Mouse (Mus musculus) lung, embryonic 14.5 days (tissue): ENCODE results near the gene Mrpl18. TPM values are rescaled to one million over a fixed set of nuclear protein-coding genes. Genes with fewer than 3 reads are reported as not detected.
A peak's percentile ranks its signal among the peaks of the same experiment; 100 is the strongest.
"Not testable (repeated sequence)": the region's sequence is repeated elsewhere in the genome, so short reads cannot be mapped to it uniquely, and the experiment has no call there.

Experiments
- ATAC-seq: fragments of 200-750 bp; cut with Nextera tagmentation; 2 replicates; pipeline ENCODE4 v1.8.0; 2017; ENCODE audit warnings: mild to moderate bottlenecking, moderate TSS enrichment, moderate library complexity; ENCODE audit not compliant: insufficient read depth
- DNase-seq: peaks from one replicate; pipeline ENCODE4 v3.0.0-alpha.2; 2015
- H3K27ac ChIP-seq: fragments of 300-500 bp; sonication (generic); 2 replicates; pipeline ENCODE4 v1.5.1; 2014; ENCODE audit warnings: low read depth, mild to moderate bottlenecking, moderate library complexity
- H3K27me3 ChIP-seq: fragments of 300-500 bp; sonication (generic); 2 replicates; pipeline ENCODE4 v1.6.1; 2014; ENCODE audit warnings: low read length, control low read depth; ENCODE audit not compliant: insufficient read depth
- H3K36me3 ChIP-seq: fragments of 300-500 bp; sonication (generic); 2 replicates; pipeline ENCODE4 v1.6.1; 2014; ENCODE audit warnings: control low read depth; ENCODE audit not compliant: insufficient read depth
- H3K4me1 ChIP-seq: fragments of 300-500 bp; sonication (generic); 2 replicates; pipeline ENCODE4 v1.6.1; 2014; ENCODE audit warnings: antibody characterized with exemption, control low read depth; ENCODE audit not compliant: insufficient read depth
- H3K4me2 ChIP-seq: fragments of 300-500 bp; sonication (generic); 2 replicates; pipeline ENCODE4 v1.6.1; 2014; ENCODE audit warnings: mild to moderate bottlenecking
- H3K4me3 ChIP-seq: fragments of 300-500 bp; sonication (generic); 2 replicates; pipeline ENCODE4 v1.5.1; 2014; ENCODE audit warnings: low read depth, low read length
- H3K9ac ChIP-seq: fragments of 300-500 bp; sonication (generic); 2 replicates; pipeline ENCODE4 v1.6.1; 2014
- H3K9me3 ChIP-seq: fragments of 300-500 bp; sonication (generic); 2 replicates; pipeline ENCODE4 v1.6.1; 2016; ENCODE audit warnings: low read depth, low read length, control low read depth
- CTCF ChIP-seq: IDR thresholded peaks from 2 replicates; pipeline ENCODE4 v1.5.1; 2016; ENCODE audit warnings: antibody characterized with exemption, low read depth
- WGBS: fragments of 180-500 bp; shearing (Covaris S2); extraction: QIAGEN DNeasy Blood & Tissue Kit; methylation state at CpG from one replicate; pipeline ENCODE4 v1.1.7; 2014; 5-methylcytosine and 5-hydroxymethylcytosine counted together
- polyA plus RNA-seq: library from polyadenylated mRNA; unstranded; fragments of >200 nt; fragmentation: Nextera tagmentation; extraction: Ambion mirVana; gene quantifications from 2 replicates; pipeline ENCODE4 v1.2.1, GENCODE M21; 2014

Gene Mrpl18
- polyA plus RNA-seq, 1 experiment from 2014 or later: 150 TPM

DNA sequence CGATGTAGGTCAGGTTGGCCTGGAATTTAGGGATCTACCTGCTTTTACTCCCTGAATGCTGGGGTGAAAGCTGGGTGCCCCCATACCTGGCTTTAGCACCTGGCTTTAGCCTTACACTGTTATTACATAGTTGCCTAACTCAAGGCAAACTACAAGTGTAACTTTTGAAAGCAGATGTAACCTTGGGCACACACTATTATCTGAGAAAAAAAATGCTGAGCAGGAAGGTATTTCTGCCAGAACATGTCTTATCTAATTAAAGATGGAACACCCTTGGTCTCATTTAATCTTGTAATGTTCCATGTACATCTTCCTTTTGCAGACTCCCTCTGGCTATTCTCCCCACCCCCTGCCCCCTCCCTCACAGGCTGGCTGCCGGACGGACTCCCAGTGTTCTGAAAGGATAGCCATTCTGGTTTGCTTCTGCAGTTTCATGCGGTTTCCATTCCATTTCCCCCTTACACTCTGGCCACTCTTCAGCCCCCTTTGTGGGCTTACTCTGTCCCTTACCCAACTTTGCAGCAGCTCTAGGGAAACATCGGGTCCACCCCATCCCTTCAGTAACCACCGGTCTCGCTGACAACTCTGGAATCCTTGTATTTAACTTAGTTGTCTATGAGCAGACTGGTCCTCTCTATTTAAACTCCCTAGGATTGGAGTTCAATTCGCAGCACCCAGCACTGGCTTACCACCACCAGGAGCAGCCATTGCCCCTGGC is 25.6 kb upstream of the Mrpl18 start:
- H3K27ac ChIP-seq: no peak overlapping the region
- no peak overlapping the region for H3K4me3 ChIP-seq
- H3K9me3 ChIP-seq: no peaks in the 10 kb centered on the region
- 0 out of 2 replicates have a peak, but pooled peaks cover 3% of the 10 kb centered on the region for H3K4me1 ChIP-seq
- H3K36me3 ChIP-seq: peaks cover 38% of the 10 kb centered on the region
- WGBS: 72% methylated on average over 8 of the region's 8 CpGs
- no peak for ATAC-seq
- no peak for DNase-seq
- H3K27me3 ChIP-seq: no peaks in the 10 kb centered on the region
- no peak overlapping the region for H3K9ac ChIP-seq
- H3K4me2 ChIP-seq: no peak overlapping the region
- no peak for TF ChIP-seq CTCF

DNA sequence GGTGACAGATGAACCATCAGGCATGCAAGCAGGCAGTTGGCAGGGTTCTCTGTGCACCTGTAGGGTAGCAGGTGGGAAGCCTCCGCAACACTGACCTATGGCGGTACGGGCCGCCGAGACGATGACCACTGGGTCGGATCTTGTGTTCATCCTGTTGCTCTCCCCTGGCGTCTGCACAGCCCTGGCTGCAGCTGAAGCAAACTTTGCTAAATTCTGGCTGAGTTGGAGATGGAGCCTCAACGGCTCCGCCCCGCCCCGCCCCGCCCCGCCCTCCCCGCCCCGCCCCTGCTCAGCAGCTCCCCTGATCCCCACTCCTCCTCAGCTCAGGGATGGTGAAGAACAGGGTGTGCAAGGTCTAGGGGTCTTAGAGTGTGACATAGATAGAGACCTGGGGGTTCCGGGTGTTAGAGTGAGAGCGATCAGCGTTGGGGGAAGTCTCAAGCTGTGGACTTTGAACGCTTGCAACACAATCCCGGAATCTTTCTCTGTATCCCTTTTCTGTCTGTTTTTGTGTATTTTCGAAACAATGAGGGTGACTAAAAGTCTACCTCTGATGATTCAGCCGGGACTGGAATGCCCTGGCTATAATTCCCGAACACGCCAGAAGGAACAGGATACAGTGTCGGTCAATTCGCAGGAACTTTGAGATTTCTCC is 24.1 kb upstream of the Mrpl18 start, which contains the start of gene Acat3:
TSS of gene Acat3 (minus strand) at position 450 of the 655 bp plus-strand sequence.
- WGBS: 11% methylated on average over 27 of the region's 27 CpGs
- H3K9ac ChIP-seq: no peak within 1 kb of the TSS
- DNase-seq: peak; percentile 54

DNA sequence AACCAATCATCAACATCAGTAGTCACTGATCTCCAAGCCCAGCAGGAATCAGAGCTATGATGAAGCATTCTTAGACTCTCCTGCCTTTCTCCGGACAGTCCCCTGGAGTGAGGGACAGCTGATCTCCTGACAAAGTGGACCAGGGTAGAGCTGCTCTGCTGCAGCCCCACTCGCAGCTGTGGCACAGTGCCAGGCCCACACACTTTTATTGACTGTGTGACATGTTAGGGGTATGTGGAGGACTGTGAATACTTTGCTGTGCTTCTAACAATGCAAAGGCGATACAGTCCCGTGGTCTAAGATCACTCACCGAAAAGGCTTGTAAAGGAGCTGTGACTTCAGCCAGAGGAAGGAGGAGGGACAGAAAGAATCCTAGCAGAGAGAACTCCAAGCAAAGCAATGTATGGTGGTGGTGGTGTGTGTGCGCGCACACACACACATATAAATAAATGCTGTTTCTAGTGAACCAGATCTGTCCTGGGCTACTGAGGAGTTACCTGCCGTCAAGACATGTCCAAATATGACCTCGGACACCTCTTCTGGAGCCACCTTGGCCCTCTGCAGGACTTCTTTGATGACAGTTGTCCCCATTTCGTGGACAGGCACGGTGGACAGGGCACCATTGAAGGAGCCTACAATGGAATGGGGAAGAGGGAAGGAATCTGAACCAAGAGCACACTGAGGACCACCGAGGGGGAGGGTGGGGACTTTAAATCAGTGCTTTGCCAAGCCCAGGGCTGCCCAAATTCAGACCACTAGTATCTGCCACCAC is 23.4 kb upstream of the Mrpl18 start:
- H3K9ac ChIP-seq: not testable (repeated sequence)
- 43% methylated on average over 2 of the region's 12 CpGs for WGBS

More for the DNA sequence above, 24.1 kb upstream of the Mrpl18 start, which contains the start of gene Acat3:
- TF ChIP-seq CTCF: no peak
- Histone ChIP-seq H3K27ac (no peak within 1 kb of the TSS), H3K4me2 (peak within 1 kb of the TSS; percentile 57), H3K36me3 (peaks cover 27% of the 10 kb centered on the region), H3K9me3 (no peaks in the 10 kb centered on the region), H3K27me3 (no peaks in the 10 kb centered on the region), H3K4me1 (0 out of 2 replicates have a peak, but pooled peaks cover 3% of the 10 kb centered on the region), H3K4me3 (peak within 1 kb of the TSS; percentile 17; the same call in 1 of the 2 replicates)
- peak; percentile 87 for ATAC-seq

DNA sequence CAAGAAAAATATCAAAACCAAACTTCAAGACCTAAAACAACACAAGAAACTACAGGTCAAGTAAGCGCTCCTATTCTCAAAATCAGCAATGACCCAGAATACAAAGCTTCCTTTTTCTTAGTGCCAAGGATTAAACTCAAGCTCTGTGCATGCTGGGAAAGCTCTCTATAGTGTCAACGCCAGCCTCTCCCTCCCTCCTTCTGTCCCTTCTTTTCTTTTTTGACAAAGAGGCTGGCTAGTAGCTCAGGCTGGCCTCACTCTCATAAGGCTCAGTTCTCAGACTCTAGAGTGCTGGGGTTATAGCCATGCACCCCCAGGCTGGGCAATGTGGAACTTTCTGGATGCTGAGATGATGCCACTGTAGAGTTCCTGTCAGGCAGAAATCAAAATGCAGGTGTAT is 21.9 kb upstream of the Mrpl18 start:
- Histone ChIP-seq H3K4me1 (0 out of 2 replicates have a peak, but pooled peaks cover 3% of the 10 kb centered on the region), H3K27me3 (no peaks in the 10 kb centered on the region), H3K4me3 (no peak overlapping the region), H3K9me3 (no peaks in the 10 kb centered on the region), H3K27ac (no peak overlapping the region), H3K4me2 (no peak overlapping the region), H3K36me3 (peaks cover 9% of the 10 kb centered on the region), H3K9ac (no peak overlapping the region)
- no peak for TF ChIP-seq CTCF
- no peak for DNase-seq
- ATAC-seq: no peak
- 56% methylated on average over 2 of the region's 2 CpGs for WGBS

More for the DNA sequence above, 23.4 kb upstream of the Mrpl18 start:
- Histone ChIP-seq H3K36me3 (peaks cover 20% of the 10 kb centered on the region), H3K4me2 (peak overlapping the region; percentile 57), H3K4me3 (peak overlapping the region; percentile 17; the same call in 1 of the 2 replicates)
- H3K9me3 ChIP-seq, H3K27ac ChIP-seq, DNase-seq, H3K4me1 ChIP-seq, H3K27me3 ChIP-seq: not testable (repeated sequence)
- peak; percentile 42; the same call in 1 of the 2 replicates for ATAC-seq

DNA sequence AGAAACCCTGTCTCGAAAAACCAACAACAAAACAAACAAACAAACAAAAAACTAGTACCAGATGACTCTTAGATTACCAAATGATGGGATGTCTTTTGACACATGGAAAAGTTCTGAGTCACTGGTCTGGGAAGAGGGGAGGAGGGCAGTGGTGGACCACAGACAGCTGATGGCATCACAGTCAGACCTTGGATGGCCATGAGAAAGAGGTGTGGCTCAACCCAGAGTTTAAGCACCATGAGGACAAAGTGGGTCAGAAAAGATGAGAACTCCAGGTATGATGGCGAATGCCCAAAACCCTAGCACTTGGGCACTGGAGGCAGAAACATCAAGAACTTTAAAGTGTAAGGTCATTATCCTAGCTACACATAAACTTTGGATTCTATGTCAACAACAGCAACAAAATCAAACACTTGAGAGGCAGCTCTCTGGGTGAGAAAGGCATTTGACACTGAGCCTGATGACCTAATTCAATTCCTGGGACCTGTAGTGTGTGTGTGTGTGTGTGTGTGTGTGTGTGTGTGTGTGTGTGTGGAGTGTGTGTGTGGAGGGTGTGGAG is 21.3 kb upstream of the Mrpl18 start:
- no peak for DNase-seq
- H3K4me3 ChIP-seq: no peak overlapping the region
- TF ChIP-seq CTCF: no peak
- no peaks in the 10 kb centered on the region for H3K9me3 ChIP-seq
- 64% methylated on average over 2 of the region's 2 CpGs for WGBS
- no peak overlapping the region for H3K9ac ChIP-seq
- peaks cover 5% of the 10 kb centered on the region; the same call in 1 of the 2 replicates for H3K36me3 ChIP-seq
- no peak overlapping the region for H3K27ac ChIP-seq
- H3K4me2 ChIP-seq: no peak overlapping the region
- ATAC-seq: no peak
- H3K4me1 ChIP-seq: 0 out of 2 replicates have a peak, but pooled peaks cover 3% of the 10 kb centered on the region
- no peaks in the 10 kb centered on the region for H3K27me3 ChIP-seq

DNA sequence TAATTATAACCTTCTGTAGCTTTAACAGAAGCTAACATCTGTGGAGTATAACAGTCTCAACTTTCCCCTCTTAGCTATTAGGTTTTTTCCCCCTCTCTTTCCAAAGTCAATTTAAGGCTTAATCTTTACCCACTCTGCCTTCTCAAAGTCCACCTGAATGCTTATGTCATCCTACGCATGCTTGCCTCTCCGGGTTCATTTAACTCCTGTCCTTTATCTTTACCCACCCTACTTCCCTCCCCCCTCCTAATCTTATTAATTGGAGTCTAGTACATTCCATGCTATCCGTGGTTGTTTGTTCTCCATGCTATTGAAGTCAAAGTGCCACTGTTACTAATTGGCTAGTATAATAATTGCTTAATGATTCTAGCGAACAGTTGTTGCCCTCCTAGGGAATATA is 19.6 kb upstream of the Mrpl18 start:
- Histone ChIP-seq H3K36me3 (no peaks in the 10 kb centered on the region), H3K9ac (no peak overlapping the region), H3K27ac (no peak overlapping the region), H3K4me2 (no peak overlapping the region), H3K27me3 (no peaks in the 10 kb centered on the region), H3K9me3 (no peaks in the 10 kb centered on the region), H3K4me1 (0 out of 2 replicates have a peak, but pooled peaks cover 3% of the 10 kb centered on the region), H3K4me3 (no peak overlapping the region)
- no peak for TF ChIP-seq CTCF
- 62% methylated on average over 4 of the region's 4 CpGs for WGBS
- no peak for DNase-seq
- no peak for ATAC-seq

DNA sequence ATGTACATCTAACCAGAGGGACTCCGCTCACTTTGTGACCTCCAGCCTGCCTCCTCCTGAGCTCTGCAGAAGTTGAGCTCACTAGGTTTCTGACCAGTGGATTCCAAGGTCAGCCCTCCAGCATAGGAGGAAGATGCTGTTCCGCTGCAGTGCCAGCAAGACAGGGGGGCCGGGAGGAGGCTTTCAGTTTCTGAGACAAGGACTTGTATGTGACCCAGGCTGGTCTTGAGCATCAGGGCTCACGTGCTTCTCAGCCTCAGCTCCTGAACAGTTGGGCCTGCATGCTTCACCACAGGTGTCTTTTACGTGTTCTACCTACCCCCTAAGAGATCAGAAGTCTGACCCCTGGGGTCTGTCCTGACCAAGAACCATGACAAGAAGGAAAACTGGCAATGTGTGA is 15.4 kb upstream of the Mrpl18 start:
- H3K36me3 ChIP-seq, H3K27me3 ChIP-seq, DNase-seq, H3K4me1 ChIP-seq, H3K9ac ChIP-seq, ATAC-seq, H3K9me3 ChIP-seq, H3K4me2 ChIP-seq, H3K4me3 ChIP-seq, H3K27ac ChIP-seq: not testable (repeated sequence)
- WGBS: 85% methylated on average over 5 of the region's 5 CpGs
